Mouse (Mus musculus) lung, postnatal 36 days (tissue): ENCODE data around the gene Btbd7.

Experiments used
- DNase-seq: peaks from one replicate; pipeline ENCODE4 v3.0.0; 2022; ENCODE audit warnings: mixed read lengths

Btbd7 gene

GRCm38 (mm10) chr12:102778151-102778550 is 100.1 kb downstream of the Btbd7 start:
- no peak for DNase-seq

GRCm38 (mm10) chr12:102776035-102776434 is 102.2 kb downstream of the Btbd7 start:
- DNase-seq: no peak

DNA sequence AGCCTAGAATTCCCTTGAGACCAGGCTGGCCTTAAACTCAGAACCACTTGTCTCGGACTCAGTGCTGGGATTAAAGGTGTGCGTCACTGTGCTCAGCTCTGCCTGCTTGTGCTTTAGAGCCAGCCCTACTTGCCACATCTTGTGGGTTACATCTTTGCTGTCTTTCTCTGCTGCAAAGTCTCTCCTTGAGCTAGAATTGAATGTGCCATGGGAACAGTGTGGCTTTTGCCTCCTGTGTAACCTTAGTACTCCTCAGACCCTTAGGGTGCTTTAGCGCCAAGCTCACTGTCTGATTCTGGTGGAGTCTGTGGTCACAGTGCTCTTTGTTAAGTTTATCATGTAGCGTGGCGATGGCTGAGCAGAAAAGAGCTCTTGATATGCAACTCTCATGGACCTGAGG is 105.6 kb downstream of the Btbd7 start:
- no peak for DNase-seq

DNA sequence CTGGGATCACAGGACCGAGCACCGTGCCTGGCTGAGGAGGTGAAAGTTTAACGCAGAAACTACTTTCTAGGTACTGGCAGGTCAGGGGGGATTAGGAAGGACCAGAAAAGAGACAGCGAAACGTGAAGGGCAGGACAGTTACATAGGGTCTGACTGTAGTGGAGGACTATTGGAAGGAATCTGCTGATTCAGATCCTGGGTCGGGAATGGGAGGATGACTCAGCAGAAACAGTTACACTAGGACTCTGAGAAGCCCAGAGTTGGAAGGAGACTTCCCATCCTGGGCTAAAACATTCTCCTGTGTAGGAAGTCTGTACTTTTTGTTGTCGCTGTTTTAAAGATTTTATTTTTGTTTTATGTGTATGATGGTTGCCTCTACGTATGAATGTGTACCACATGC is 106.7 kb downstream of the Btbd7 start:
- no peak for DNase-seq

DNA sequence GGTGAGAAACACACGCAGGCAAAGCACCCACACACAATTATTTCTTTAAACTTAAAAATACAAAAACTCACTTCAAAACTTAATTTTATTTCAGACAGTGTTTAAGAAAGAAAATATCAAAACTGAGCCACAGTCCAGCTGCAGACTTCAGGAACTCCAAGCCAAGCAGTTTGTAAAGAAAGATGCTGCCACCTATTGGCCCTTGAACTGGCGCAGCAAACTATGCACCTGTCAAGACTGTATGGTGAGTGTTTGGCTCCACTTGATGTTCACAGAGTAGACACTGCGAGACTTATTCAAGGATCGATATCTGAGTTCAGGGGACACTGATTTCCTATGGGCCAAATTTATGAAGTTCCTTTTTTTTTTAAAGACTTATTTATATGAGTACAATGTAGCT is 109.3 kb downstream of the Btbd7 start:
- DNase-seq: peak; percentile 20

GRCm38 (mm10) chr12:102763696-102764095 is 114.6 kb downstream of the Btbd7 start:
- no peak for DNase-seq

DNA sequence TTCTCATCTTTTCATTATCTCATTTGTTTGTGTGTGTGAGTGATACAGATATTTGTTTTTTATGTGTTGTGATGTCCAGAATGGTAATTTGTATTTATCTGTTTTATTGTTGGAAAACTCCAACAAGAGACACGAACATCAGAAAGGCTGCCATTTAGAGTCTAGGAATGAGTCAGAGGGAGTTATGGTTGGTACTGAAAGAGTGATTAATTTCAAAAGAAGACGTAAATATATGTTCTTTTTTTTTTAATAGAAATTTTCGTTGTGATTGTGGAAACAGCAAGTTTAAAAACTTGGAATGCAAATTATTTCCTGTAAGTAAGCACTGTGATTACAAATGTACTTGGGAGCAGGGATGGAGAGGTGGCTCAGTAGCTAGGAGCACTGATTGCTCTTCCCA is 116.6 kb downstream of the Btbd7 start:
- no peak for DNase-seq

DNA sequence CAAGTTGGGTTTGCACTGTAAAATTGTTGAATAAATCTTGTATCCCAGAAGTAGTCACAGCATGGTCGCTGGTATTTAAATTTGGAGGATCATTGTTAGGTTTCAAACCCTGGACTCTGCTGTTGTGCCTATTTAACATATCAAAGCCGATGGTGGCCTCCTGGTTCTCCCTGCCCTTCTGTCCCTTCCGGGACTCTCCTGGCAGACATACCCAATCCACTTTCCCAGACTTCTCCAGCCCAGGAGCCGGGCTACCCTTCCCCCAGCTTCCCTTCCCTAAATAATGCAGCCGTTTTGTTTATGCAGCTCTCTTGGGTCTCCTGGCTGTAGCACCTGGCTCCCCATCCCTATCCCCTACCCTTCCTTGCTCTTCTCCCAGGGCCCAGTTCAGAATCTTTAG is 119.3 kb downstream of the Btbd7 start:
- peak; percentile 15 for DNase-seq

DNA sequence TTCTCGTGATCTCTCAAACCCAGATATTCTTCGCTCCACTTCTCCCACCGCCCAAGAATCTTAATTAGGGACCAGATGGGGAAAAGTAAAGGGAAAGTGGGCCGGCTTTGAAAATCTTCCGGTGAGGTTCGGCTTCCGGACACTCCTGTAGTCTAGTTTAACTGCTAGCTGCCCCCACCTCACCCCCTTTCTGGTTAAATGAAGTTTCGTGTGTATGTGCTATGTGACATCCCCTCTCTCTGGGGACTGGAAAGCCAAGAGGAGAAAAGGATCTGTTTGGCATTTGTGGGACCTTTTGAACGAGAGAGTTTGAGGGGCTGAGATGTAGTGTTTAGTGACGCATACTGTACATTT is 119.9 kb downstream of the Btbd7 start, which contains the start of gene Gm20604:
Gm20604 (minus strand) TSS at position 270 of the 354 bp plus-strand sequence.
- no peak for DNase-seq

- peak; percentile 98 for DNase-seq
Measured at GRCm38 (mm10) chr12:102757689-102758402, 120.4 kb downstream of the Btbd7 start, which contains the start of the genes Gm28051, Gon7 and Ubr7. TSS of gene Gm28051 (minus strand) at chr12:102757765. TSS of gene Gon7 (minus strand) at chr12:102757803. TSS of gene Ubr7 (plus strand) at chr12:102757967.

GRCm38 (mm10) chr12:102757055-102757688 is 121.1 kb downstream of the Btbd7 start:
- no peak for DNase-seq

DNA sequence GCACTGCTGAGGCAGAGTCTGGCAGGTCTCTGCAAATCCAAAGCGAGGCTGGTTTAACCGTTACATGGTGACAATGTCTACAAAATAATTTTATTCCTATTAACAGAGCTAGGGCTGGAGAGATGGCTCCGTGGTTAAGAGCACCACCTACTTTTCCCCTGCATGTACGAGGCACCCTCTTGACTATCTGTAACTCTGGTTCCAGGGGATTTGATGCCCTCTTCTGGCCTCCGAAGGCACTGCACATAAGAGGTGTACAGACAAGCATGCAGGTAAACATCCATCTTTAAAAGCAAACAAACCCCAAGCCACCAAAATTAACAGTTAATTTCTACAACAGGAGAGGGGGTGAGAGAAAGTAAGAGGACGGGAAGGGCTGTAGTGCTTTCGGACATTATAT is 122.0 kb downstream of the Btbd7 start:
- peak; percentile 56 for DNase-seq

- DNase-seq: no peak
Measured at GRCm38 (mm10) chr12:102748256-102748655, 130.0 kb downstream of the Btbd7 start.

- DNase-seq: peak; percentile 55
Measured at GRCm38 (mm10) chr12:102744839-102745238, 133.4 kb downstream of the Btbd7 start.

GRCm38 (mm10) chr12:102743589-102744574 is 134.4 kb downstream of the Btbd7 start, which contains the start of the genes Moap1 and Tmem251:
TSS of gene Moap1 (minus strand) at chr12:102743661.
TSS of gene Tmem251 (plus strand) at chr12:102743762.
- DNase-seq: peak; percentile 94

- DNase-seq: no peak
Measured at GRCm38 (mm10) chr12:102743036-102743588, 135.2 kb downstream of the Btbd7 start.

DNA sequence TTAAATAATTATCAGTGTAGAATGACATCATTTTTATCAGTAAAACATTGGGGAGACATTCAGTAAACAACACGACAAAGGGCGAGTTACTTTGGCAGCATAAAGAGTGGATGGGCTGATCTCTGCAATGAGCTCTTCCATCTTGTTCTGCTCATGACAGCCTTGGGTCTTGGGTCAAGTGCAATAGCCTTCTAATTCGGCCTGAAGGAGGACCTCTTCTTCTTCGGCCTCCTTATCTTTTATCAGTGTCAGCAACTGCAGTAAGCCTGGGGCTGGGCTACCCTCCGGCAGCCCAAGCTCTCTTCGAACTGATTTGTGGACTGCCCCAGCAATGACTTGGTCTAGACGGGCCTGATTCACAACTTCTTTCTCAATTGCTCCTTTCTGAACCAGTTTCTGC is 136.2 kb downstream of the Btbd7 start:
- DNase-seq: no peak

DNA sequence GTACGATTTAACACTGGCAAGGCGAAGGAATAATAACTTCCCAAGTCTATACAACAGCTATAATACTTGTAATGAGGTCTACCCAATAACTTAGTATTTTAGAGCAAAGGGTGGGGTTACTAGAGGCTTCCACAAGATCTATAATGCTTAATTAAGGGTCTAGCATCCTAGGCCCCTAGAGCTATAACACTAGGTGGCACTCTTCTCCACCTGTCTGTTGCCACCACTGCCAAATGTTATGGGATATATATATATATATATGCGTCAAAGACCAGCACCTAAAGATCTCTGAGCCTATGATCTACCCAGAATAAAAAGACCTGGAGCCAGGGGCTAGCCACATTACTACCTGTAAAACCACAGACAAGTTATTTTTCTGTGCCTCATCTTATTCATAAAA is 138.0 kb downstream of the Btbd7 start:
- DNase-seq: peak; percentile 65

DNA sequence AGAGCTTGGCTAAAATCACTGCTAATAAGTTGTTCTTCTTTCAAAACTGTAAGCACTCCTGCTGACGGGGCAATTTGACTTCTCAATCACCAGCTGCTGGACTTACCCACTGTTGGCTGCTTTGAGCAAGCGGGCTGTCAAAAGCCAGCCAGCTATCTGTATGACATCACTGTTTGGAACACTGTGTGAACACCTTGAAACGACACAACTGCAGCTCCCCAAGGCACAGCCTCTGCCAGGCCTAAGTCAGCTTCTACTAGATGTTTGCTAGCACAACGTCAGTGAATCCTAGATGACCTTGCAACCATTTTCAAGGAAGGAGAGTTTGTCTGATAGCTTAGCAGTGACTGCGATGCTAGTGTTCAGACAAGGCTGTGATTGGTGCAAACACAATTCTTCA is 139.2 kb downstream of the Btbd7 start:
- no peak for DNase-seq

- peak; percentile 79 for DNase-seq
Measured at GRCm38 (mm10) chr12:102733381-102733780, 144.9 kb downstream of the Btbd7 start.

DNA sequence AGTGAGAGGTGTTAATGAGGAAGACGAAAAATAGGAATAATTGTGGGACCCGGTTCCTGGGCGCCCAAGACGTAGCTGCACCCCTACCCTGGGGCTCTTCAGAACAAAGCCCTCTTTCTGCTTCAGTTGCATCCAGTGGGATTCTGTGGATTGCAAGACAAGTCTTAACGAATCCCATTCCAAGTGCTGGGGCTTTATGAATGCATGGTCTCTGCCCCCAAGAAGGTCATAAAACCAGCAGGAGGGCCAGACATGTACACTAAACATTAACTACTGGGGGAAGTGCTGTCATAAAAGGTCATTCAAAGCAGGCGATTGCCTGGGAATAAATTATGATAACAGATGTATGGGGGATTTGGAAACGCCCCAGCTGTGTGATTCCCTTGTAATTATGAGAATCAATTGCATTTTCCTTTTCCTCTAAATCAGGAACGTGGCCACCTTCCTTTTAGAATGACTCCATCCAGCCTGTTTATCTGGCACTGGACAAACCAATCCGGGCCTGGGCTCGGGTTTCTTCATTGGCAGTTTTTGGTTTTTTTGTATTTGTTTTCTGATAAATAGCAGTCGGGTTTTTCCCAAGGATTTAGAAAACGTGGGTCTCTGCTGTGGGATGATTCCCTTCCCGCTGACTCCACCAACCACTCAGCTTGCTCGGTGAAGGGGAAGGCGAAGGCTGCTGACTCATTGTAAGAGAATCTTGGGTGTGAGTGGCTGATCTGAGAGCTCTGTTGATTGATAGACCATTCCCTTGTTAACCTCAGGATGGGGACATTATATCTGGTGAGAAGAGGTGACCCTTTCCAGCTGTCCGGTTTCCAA is 147.3 kb downstream of the Btbd7 start:
- peak; percentile 22 for DNase-seq
